Comparison of ENCODE assay signal across 8 mouse cellular contexts in genomic region chr2:14631590-14631989, GRCm38 (mm10). TPM values are rescaled to one million over a fixed set of nuclear protein-coding genes. Genes with fewer than 3 reads are reported as not detected.
DNase-seq lines count a peak whose midpoint lies in the region; ATAC-seq and TF ChIP-seq lines count a peak whose summit lies in the region.

No protein-coding gene starts in this region.

- H3K9ac ChIP-seq in kidney, embryonic 14.5 days (ENCODE audit: low read depth, low read length): no peak overlapping the region
- H3K9ac ChIP-seq in liver, postnatal 0 days (replicated peaks): no peak overlapping the region

- H3K36me3 ChIP-seq in kidney, adult 2 months (ENCODE audit: control insufficient read depth, insufficient read depth, low read length): no peaks in the 10 kb centered on the region
- H3K36me3 ChIP-seq in kidney, embryonic 14.5 days (ENCODE audit: control insufficient read depth, insufficient read depth, low read length): no peaks in the 10 kb centered on the region
- H3K36me3 ChIP-seq in liver, postnatal 0 days (replicated peaks; ENCODE audit: insufficient read depth, low read length): no peaks in the 10 kb centered on the region
- no peaks in the 10 kb centered on the region for H3K36me3 ChIP-seq in midbrain, embryonic 10.5 days

- TF ChIP-seq EP300 in liver, postnatal 0 days (IDR thresholded peaks at IDR 0.05; ENCODE audit: low read depth): no peak

- no peak overlapping the region for H3K4me3 ChIP-seq in kidney, adult 2 months (ENCODE audit: insufficient read depth, low read depth, low read length)
- H3K4me3 ChIP-seq in kidney, embryonic 14.5 days (ENCODE audit: low read length): no peak overlapping the region
- no peak overlapping the region for H3K4me3 ChIP-seq in liver, postnatal 0 days (ENCODE audit: low read depth, low read length)
- no peak overlapping the region for H3K4me3 ChIP-seq in midbrain, embryonic 10.5 days

- no peak for TF ChIP-seq CTCF in kidney, adult 2 months (conservative IDR thresholded peaks at IDR 0.05; ENCODE audit: insufficient read depth, insufficient read length, low read depth, low read length)
- no peak for TF ChIP-seq CTCF in liver, postnatal 0 days (IDR thresholded peaks at IDR 0.05; ENCODE audit: low read depth)

- H3K9me3 ChIP-seq in kidney, embryonic 14.5 days (ENCODE audit: control insufficient read depth, low read length): no peaks in the 10 kb centered on the region
- no peaks in the 10 kb centered on the region for H3K9me3 ChIP-seq in liver, postnatal 0 days (ENCODE audit: low read length)
- H3K9me3 ChIP-seq in midbrain, embryonic 10.5 days (replicated peaks): no peaks in the 10 kb centered on the region

- no peak for TF ChIP-seq POLR2A in kidney, adult 2 months (IDR thresholded peaks at IDR 0.05; ENCODE audit: low read depth, low read length)

- no peak overlapping the region for H3K27ac ChIP-seq in kidney, adult 2 months (ENCODE audit: insufficient read depth, low read depth, low read length)
- no peak overlapping the region for H3K27ac ChIP-seq in kidney, embryonic 14.5 days (ENCODE audit: low read depth, low read length)
- H3K27ac ChIP-seq in liver, postnatal 0 days (ENCODE audit: low read depth): peak overlapping the region; percentile 48; the same call in 1 of the 2 replicates
- no peak overlapping the region for H3K27ac ChIP-seq in midbrain, embryonic 10.5 days (replicated peaks)

- no peaks in the 10 kb centered on the region for H3K27me3 ChIP-seq in kidney, adult 2 months (replicated peaks; ENCODE audit: control insufficient read depth, insufficient read depth, low read length)
- H3K27me3 ChIP-seq in kidney, embryonic 14.5 days (ENCODE audit: control insufficient read depth, insufficient read depth, low read length): no peaks in the 10 kb centered on the region
- no peaks in the 10 kb centered on the region for H3K27me3 ChIP-seq in liver, postnatal 0 days (ENCODE audit: insufficient read depth, low read length)
- no peaks in the 10 kb centered on the region for H3K27me3 ChIP-seq in midbrain, embryonic 10.5 days (ENCODE audit: low read depth, poor library complexity, severe bottlenecking)

- 78% methylated on average over 1 of the region's 1 CpGs for WGBS in kidney, adult 2 months
- 79% methylated on average over 1 of the region's 1 CpGs for WGBS in kidney, embryonic 14.5 days
- WGBS in liver, postnatal 0 days (ENCODE audit: insufficient replicate concordance): 26% methylated on average over 1 of the region's 1 CpGs
- WGBS in midbrain, embryonic 10.5 days: 80% methylated on average over 1 of the region's 1 CpGs

- H3K4me1 ChIP-seq in kidney, adult 2 months (ENCODE audit: control insufficient read depth, insufficient read depth, low read length): no peaks in the 10 kb centered on the region
- no peaks in the 10 kb centered on the region for H3K4me1 ChIP-seq in kidney, embryonic 14.5 days (ENCODE audit: control insufficient read depth, insufficient read depth, low read length)
- H3K4me1 ChIP-seq in liver, postnatal 0 days (ENCODE audit: insufficient read depth): peaks cover 10% of the 10 kb centered on the region
- no peaks in the 10 kb centered on the region for H3K4me1 ChIP-seq in midbrain, embryonic 10.5 days

- DNase-seq in kidney, adult 2 months: peak; percentile 27
- DNase-seq in T-cell, adult 2 months (ENCODE audit: low spot score): peak; percentile 2
- peak; percentile 61 for DNase-seq in liver, postnatal 0 days
- DNase-seq in spleen, postnatal 14 days (ENCODE audit: low spot score in 2 of 2): peak; percentile 20 to 29
- DNase-seq in Muller cell, postnatal 12 days (ENCODE audit: inconsistent ontology term): no peak
- DNase-seq in midbrain, embryonic 10.5 days (ENCODE audit: low spot score): no peak
- no peak for DNase-seq in frontal cortex, postnatal 36 days (ENCODE audit: low spot score in 2 of 2)

- ATAC-seq in kidney, embryonic 14.5 days (ENCODE audit: low FRiP score, low TSS enrichment): no peak
- ATAC-seq in liver, postnatal 0 days: peak; percentile 78

- H3K4me2 ChIP-seq in kidney, embryonic 14.5 days (replicated peaks; ENCODE audit: low read depth, low read length): no peak overlapping the region
- H3K4me2 ChIP-seq in liver, postnatal 0 days (ENCODE audit: low read depth, low read length): no peak overlapping the region

RNA-seq across cellular contexts. Expression of gene Cacnb2, which starts 28.7 kb away (rescaled TPM):
- 1.4 and 1.6 TPM in 2 replicates for polyA plus RNA-seq in kidney, adult 2 months (2012; rRNA removed)
- polyA plus RNA-seq in kidney, embryonic 14.5 days (2014; fragmentation: Nextera tagmentation; extraction: Ambion mirVana): 1.2 and 1.7 TPM in 2 replicates
- polyA plus RNA-seq in liver, postnatal 0 days (2015; fragmentation: Nextera tagmentation; extraction: Ambion mirVana): 0.11 and 0.24 TPM in 2 replicates
- 1.7 and 1.8 TPM in 2 replicates for polyA plus RNA-seq in midbrain, embryonic 10.5 days (2016; fragmentation: Nextera tagmentation; extraction: Ambion mirVana)

Comparison
In these comparisons a context has a peak if more than half of its experiments do, and no peak if none do; other contexts are left out.
1. DNase-seq: peak in kidney, adult 2 months (single experiment), T-cell, adult 2 months (single experiment), liver, postnatal 0 days (single experiment) and spleen, postnatal 14 days (2 of 2); none in Muller cell, postnatal 12 days (single experiment), midbrain, embryonic 10.5 days (single experiment) and frontal cortex, postnatal 36 days (0 of 2).